Mouse (Mus musculus) heart, embryonic 14.5 days (tissue): ENCODE data around the gene Tmem131l. TPM values are rescaled to one million over a fixed set of nuclear protein-coding genes. Genes with fewer than 3 reads are reported as not detected.

Source experiments
- ATAC-seq: fragments of 200-750 bp; cut with Nextera tagmentation; 2 replicates; pipeline ENCODE4 v1.8.0; 2017; ENCODE audit warnings: low read depth, moderate TSS enrichment; ENCODE audit not compliant: insufficient number of reproducible peaks, insufficient read depth, low FRiP score
- H3K27ac ChIP-seq, 2 experiments: fragments of 200-500 bp in 1 of 2; fragments of 300-500 bp in 1 of 2; sonication (generic) in 1 of 2; replicated peaks in 1 of 2; 2 replicates each; pipeline ENCODE4 v1.5.1; 2012 to 2014; ENCODE audit warnings: low read depth in 2 of 2, low read length in 2 of 2, control low read depth in 1 of 2, mild to moderate bottlenecking in 1 of 2, mixed read lengths in 1 of 2; ENCODE audit not compliant: control insufficient read depth in 1 of 2, insufficient read depth in 1 of 2
- H3K27me3 ChIP-seq: fragments of 300-500 bp; sonication (generic); 2 replicates; pipeline ENCODE4 v1.6.1; 2014; ENCODE audit warnings: mild to moderate bottlenecking, low read length, control low read depth; ENCODE audit not compliant: control insufficient read depth, insufficient read depth
- H3K36me3 ChIP-seq: fragments of 300-500 bp; sonication (generic); 2 replicates; pipeline ENCODE4 v1.6.1; 2014; ENCODE audit warnings: mild to moderate bottlenecking, control low read depth, low read length, mixed read lengths; ENCODE audit not compliant: control insufficient read depth, insufficient read depth
- H3K4me1 ChIP-seq, 2 experiments: fragments of 200-500 bp in 1 of 2; fragments of 300-500 bp in 1 of 2; sonication (generic) in 1 of 2; 2 replicates each; pipeline ENCODE4 v1.6.1; 2012 to 2014; ENCODE audit warnings: low read length in 2 of 2, control low read depth in 1 of 2, mixed read lengths in 1 of 2; ENCODE audit not compliant: control insufficient read depth in 2 of 2, insufficient read depth in 2 of 2
- H3K4me2 ChIP-seq: fragments of 300-500 bp; sonication (generic); 2 replicates; pipeline ENCODE4 v1.6.1; 2014; ENCODE audit warnings: mild to moderate bottlenecking, low read length
- H3K4me3 ChIP-seq, 2 experiments: fragments of 200-500 bp in 1 of 2; fragments of 300-500 bp in 1 of 2; sonication (generic) in 1 of 2; 2 replicates each; pipeline ENCODE4 v1.5.1; 2012 to 2014; ENCODE audit warnings: low read length in 2 of 2, mild to moderate bottlenecking in 2 of 2, control low read depth in 1 of 2, low read depth in 1 of 2, moderate library complexity in 1 of 2; ENCODE audit not compliant: control insufficient read depth in 1 of 2, insufficient read depth in 1 of 2
- H3K9ac ChIP-seq: fragments of 300-500 bp; sonication (generic); 2 replicates; pipeline ENCODE4 v1.6.1; 2014; ENCODE audit warnings: mild to moderate bottlenecking, low read length
- H3K9me3 ChIP-seq: fragments of 300-500 bp; sonication (generic); 2 replicates; pipeline ENCODE4 v1.6.1; 2016; ENCODE audit warnings: low read length, control low read depth; ENCODE audit not compliant: control insufficient read depth
- WGBS: fragments of 180-500 bp; shearing (Covaris S2); extraction: QIAGEN DNeasy Blood & Tissue Kit; methylation state at CpG from one replicate; pipeline ENCODE4 v1.1.7; 2014; 5-methylcytosine and 5-hydroxymethylcytosine counted together
- polyA plus RNA-seq: library from polyadenylated mRNA; unstranded; fragments of >200 nt; fragmentation: Nextera tagmentation; extraction: Ambion mirVana; gene quantifications from 2 replicates; pipeline ENCODE4 v1.2.1, GENCODE M21; 2014

Tmem131l gene
- polyA plus RNA-seq, 1 experiment from 2014 or later = 30.6 TPM

- Histone ChIP-seq H3K9me3 (no peaks in the 10 kb centered on the region), H3K27ac (no peak overlapping the region), H3K36me3 (peaks cover 17% of the 10 kb centered on the region; the same call in 1 of the 2 replicates), H3K4me1 (peaks cover 20 to 40% of the 10 kb centered on the region in 2 experiments), H3K4me2 (no peak overlapping the region), H3K27me3 (no peaks in the 10 kb centered on the region), H3K4me3 (no peak overlapping the region), H3K9ac (no peak overlapping the region)
- WGBS = 87% methylated on average over 12 of the region's 12 CpGs
- ATAC-seq = no peak
Observed at GRCm38 (mm10) chr3:84024512-84025072, 15.4 kb downstream of the Tmem131l start.

- H3K36me3 ChIP-seq = peaks cover 16% of the 10 kb centered on the region
- H3K4me1 ChIP-seq = peaks cover 17 to 39% of the 10 kb centered on the region in 2 experiments
- no peak for ATAC-seq
- H3K4me2 ChIP-seq = no peak overlapping the region
- no peaks in the 10 kb centered on the region for H3K27me3 ChIP-seq
- no peaks in the 10 kb centered on the region for H3K9me3 ChIP-seq
- H3K27ac ChIP-seq = no peak overlapping the region
- H3K4me3 ChIP-seq = no peak overlapping the region
- 86% methylated on average over 5 of the region's 5 CpGs for WGBS
- H3K9ac ChIP-seq = no peak overlapping the region
Observed at GRCm38 (mm10) chr3:84022723-84023122, 17.3 kb downstream of the Tmem131l start.

- Histone ChIP-seq H3K4me2 (no peak overlapping the region), H3K27ac (no peak overlapping the region), H3K4me1 (peaks cover 16 to 37% of the 10 kb centered on the region in 2 experiments), H3K4me3 (no peak overlapping the region), H3K27me3 (no peaks in the 10 kb centered on the region), H3K9me3 (no peaks in the 10 kb centered on the region), H3K9ac (no peak overlapping the region), H3K36me3 (peaks cover 17% of the 10 kb centered on the region)
- ATAC-seq = no peak
- 85% methylated on average over 6 of the region's 6 CpGs for WGBS
Observed at GRCm38 (mm10) chr3:84022201-84022584, 17.8 kb downstream of the Tmem131l start.

- Histone ChIP-seq H3K27ac (no peak overlapping the region), H3K36me3 (peaks cover 17% of the 10 kb centered on the region), H3K27me3 (no peaks in the 10 kb centered on the region), H3K4me2 (no peak overlapping the region), H3K9me3 (no peaks in the 10 kb centered on the region), H3K9ac (no peak overlapping the region), H3K4me3 (no peak overlapping the region), H3K4me1 (peaks cover 12 to 34% of the 10 kb centered on the region in 2 experiments)
- 63% methylated on average over 8 of the region's 8 CpGs for WGBS
- ATAC-seq = no peak
Observed at GRCm38 (mm10) chr3:84021217-84022200, 18.5 kb downstream of the Tmem131l start.

DNA sequence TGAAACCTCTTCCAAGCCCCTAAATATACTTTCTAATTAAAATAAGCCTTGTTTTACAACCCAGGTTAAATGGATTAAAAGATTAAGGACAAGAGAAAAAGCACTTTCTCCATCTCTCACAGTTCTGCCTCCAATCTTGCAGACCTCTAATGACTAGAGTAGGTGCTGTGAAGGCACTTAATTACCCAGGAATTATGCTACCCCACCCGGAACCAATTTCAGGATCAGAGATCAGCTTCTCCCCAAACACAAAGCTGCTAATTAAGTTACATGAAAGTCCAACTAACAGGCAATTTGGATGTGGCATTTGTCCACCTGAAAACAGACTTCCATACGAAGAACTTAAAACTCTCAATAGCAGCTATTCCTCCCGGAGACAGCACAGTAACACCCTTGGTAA is 19.4 kb downstream of the Tmem131l start:
- whole genome bisulfite sequencing = 78% methylated on average over 3 of the region's 3 CpGs

GRCm38 (mm10) chr3:84015484-84016016 is 24.4 kb downstream of the Tmem131l start:
- H3K4me1 ChIP-seq = peaks cover 3 to 11% of the 10 kb centered on the region in 2 experiments; a peak in 3 of 4 replicates
- 64% methylated on average over 4 of the region's 4 CpGs for WGBS
- no peak for ATAC-seq

More for the DNA sequence above, 19.4 kb downstream of the Tmem131l start:
- Histone ChIP-seq H3K4me1 (peaks cover 11 to 32% of the 10 kb centered on the region in 2 experiments), H3K36me3 (peaks cover 11% of the 10 kb centered on the region; the same call in 1 of the 2 replicates), H3K4me3 (no peak overlapping the region), H3K9me3 (no peaks in the 10 kb centered on the region), H3K27me3 (no peaks in the 10 kb centered on the region), H3K4me2 (no peak overlapping the region), H3K27ac (no peak overlapping the region), H3K9ac (no peak overlapping the region)
- no peak for ATAC-seq

GRCm38 (mm10) chr3:84010995-84011663 is 28.8 kb downstream of the Tmem131l start:
- Histone ChIP-seq H3K4me3 (no peak overlapping the region), H3K9me3 (no peaks in the 10 kb centered on the region), H3K27ac (no peak overlapping the region), H3K4me1 (peaks cover 0 to 3% of the 10 kb centered on the region in 2 experiments; a peak in 1 of 4 replicates), H3K36me3 (peaks cover 7% of the 10 kb centered on the region), H3K4me2 (no peak overlapping the region), H3K27me3 (no peaks in the 10 kb centered on the region), H3K9ac (no peak overlapping the region)
- 76% methylated on average over 5 of the region's 5 CpGs for WGBS
- ATAC-seq = no peak

More at GRCm38 (mm10) chr3:84015484-84016016, 24.4 kb downstream of the Tmem131l start:
- Histone ChIP-seq H3K9ac (no peak overlapping the region), H3K4me3 (no peak overlapping the region), H3K36me3 (peaks cover 15% of the 10 kb centered on the region), H3K27me3 (no peaks in the 10 kb centered on the region), H3K9me3 (no peaks in the 10 kb centered on the region), H3K4me2 (no peak overlapping the region), H3K27ac (no peak overlapping the region)
